Mouse (Mus musculus) kidney, embryonic 15.5 days (tissue): ENCODE data around the gene Serpinb6b. TPM values are rescaled to one million over a fixed set of nuclear protein-coding genes. Genes with fewer than 3 reads are reported as not detected.

Experiments used
- ATAC-seq: fragments of 200-750 bp; cut with Nextera tagmentation; replicated peaks from 2 replicates; pipeline ENCODE4 v1.8.0; 2017; ENCODE audit warnings: moderate TSS enrichment; ENCODE audit not compliant: low FRiP score
- H3K27ac ChIP-seq: fragments of 300-500 bp; sonication (generic); 2 replicates; pipeline ENCODE4 v1.5.1; 2015; ENCODE audit warnings: mild to moderate bottlenecking, inconsistent platforms
- H3K27me3 ChIP-seq: fragments of 300-500 bp; sonication (generic); 2 replicates; pipeline ENCODE4 v1.6.1; 2015; ENCODE audit warnings: inconsistent platforms
- H3K36me3 ChIP-seq: fragments of 300-500 bp; sonication (generic); 2 replicates; pipeline ENCODE4 v1.6.1; 2015; ENCODE audit warnings: inconsistent platforms
- H3K4me1 ChIP-seq: fragments of 300-500 bp; sonication (generic); 2 replicates; pipeline ENCODE4 v1.6.1; 2015; ENCODE audit warnings: inconsistent platforms
- H3K4me2 ChIP-seq: fragments of 300-500 bp; sonication (generic); 2 replicates; pipeline ENCODE4 v1.6.1; 2015; ENCODE audit warnings: moderate library complexity, mild to moderate bottlenecking, inconsistent platforms
- H3K4me3 ChIP-seq: fragments of 300-500 bp; sonication (generic); replicated peaks from 2 replicates; pipeline ENCODE4 v1.5.1; 2015; ENCODE audit warnings: mild to moderate bottlenecking, inconsistent platforms
- H3K9ac ChIP-seq: fragments of 300-500 bp; sonication (generic); 2 replicates; pipeline ENCODE4 v1.6.1; 2015; ENCODE audit warnings: mild to moderate bottlenecking, inconsistent platforms
- H3K9me3 ChIP-seq: fragments of 300-500 bp; sonication (generic); replicated peaks from 2 replicates; pipeline ENCODE4 v1.6.1; 2016; ENCODE audit warnings: inconsistent platforms
- WGBS: fragments of 180-500 bp; shearing (Covaris S2); methylation state at CpG from one replicate; pipeline ENCODE4 v1.1.7; 2015; ENCODE audit warnings: mixed read lengths; 5-methylcytosine and 5-hydroxymethylcytosine counted together
- polyA plus RNA-seq: library from polyadenylated mRNA; unstranded; fragments of >200 nt; fragmentation: Nextera tagmentation; extraction: Ambion mirVana; gene quantifications from 2 replicates; pipeline ENCODE4 v1.2.1, GENCODE M21; 2015

Serpinb6b gene
- polyA plus RNA-seq, 1 experiment from 2014 or later = 3.9 TPM

- H3K27me3 ChIP-seq = no peaks in the 10 kb centered on the region
- no peak overlapping the region for H3K27ac ChIP-seq
- no peak overlapping the region for H3K4me2 ChIP-seq
- no peak for ATAC-seq
- no peak overlapping the region for H3K4me3 ChIP-seq
- H3K4me1 ChIP-seq = no peaks in the 10 kb centered on the region
- H3K9me3 ChIP-seq = no peaks in the 10 kb centered on the region
- H3K9ac ChIP-seq = no peak overlapping the region
- no peaks in the 10 kb centered on the region for H3K36me3 ChIP-seq
These were observed 21.2 kb downstream of the Serpinb6b start for GRCm38 (mm10) chr13:32986256-32986655.

GRCm38 (mm10) chr13:32993152-32993893, 28.3 kb downstream of the Serpinb6b start:
- no peak overlapping the region for H3K4me3 ChIP-seq
- H3K9me3 ChIP-seq = no peaks in the 10 kb centered on the region
- ATAC-seq = peak; percentile 96
- no peaks in the 10 kb centered on the region for H3K36me3 ChIP-seq
- peaks cover 3% of the 10 kb centered on the region; the same call in 1 of the 2 replicates for H3K4me1 ChIP-seq
- H3K27me3 ChIP-seq = no peaks in the 10 kb centered on the region
- 0 out of 2 replicates have a peak overlapping the region, but pooled peaks have one; percentile 3 for H3K4me2 ChIP-seq
- peak overlapping the region; percentile 48 for H3K27ac ChIP-seq
- no peak overlapping the region for H3K9ac ChIP-seq
- WGBS = 38% methylated on average over 10 of the region's 10 CpGs

GRCm38 (mm10) chr13:32993894-32994242, 28.9 kb downstream of the Serpinb6b start:
- Histone ChIP-seq H3K27ac (peak overlapping the region; percentile 48; the same call in 1 of the 2 replicates), H3K27me3 (no peaks in the 10 kb centered on the region), H3K9me3 (no peaks in the 10 kb centered on the region), H3K4me3 (no peak overlapping the region), H3K36me3 (no peaks in the 10 kb centered on the region), H3K4me2 (0 out of 2 replicates have a peak overlapping the region, but pooled peaks have one; percentile 3), H3K4me1 (peaks cover 3% of the 10 kb centered on the region; the same call in 1 of the 2 replicates), H3K9ac (no peak overlapping the region)
- peak; percentile 65 for ATAC-seq
- 60% methylated on average over 2 of the region's 2 CpGs for WGBS

- Histone ChIP-seq H3K36me3 (no peaks in the 10 kb centered on the region), H3K9ac (no peak overlapping the region), H3K27me3 (no peaks in the 10 kb centered on the region), H3K27ac (no peak overlapping the region), H3K4me1 (peaks cover 3% of the 10 kb centered on the region; the same call in 1 of the 2 replicates), H3K4me2 (no peak overlapping the region), H3K9me3 (no peaks in the 10 kb centered on the region), H3K4me3 (no peak overlapping the region)
- no peak for ATAC-seq
- WGBS = 64% methylated on average over 4 of the region's 4 CpGs
These were observed 30.0 kb downstream of the Serpinb6b start for GRCm38 (mm10) chr13:32995051-32995450.

- no peak overlapping the region for H3K4me3 ChIP-seq
- H3K4me1 ChIP-seq = peaks cover 10% of the 10 kb centered on the region; the same call in 1 of the 2 replicates
- H3K27ac ChIP-seq = no peak overlapping the region
- no peak overlapping the region for H3K4me2 ChIP-seq
- no peak overlapping the region for H3K9ac ChIP-seq
- H3K27me3 ChIP-seq = no peaks in the 10 kb centered on the region
- H3K9me3 ChIP-seq = no peaks in the 10 kb centered on the region
- WGBS = 90% methylated on average over 5 of the region's 5 CpGs
- no peak for ATAC-seq
- no peaks in the 10 kb centered on the region for H3K36me3 ChIP-seq
These were observed 36.3 kb downstream of the Serpinb6b start for GRCm38 (mm10) chr13:33001341-33001740.

- Histone ChIP-seq H3K4me3 (peak within 1 kb of the TSS; percentile 39), H3K9ac (0 out of 2 replicates have a peak within 1 kb of the TSS, but pooled peaks have one; percentile 33), H3K27ac (peak within 1 kb of the TSS; percentile 86), H3K36me3 (no peaks in the 10 kb centered on the region), H3K27me3 (no peaks in the 10 kb centered on the region), H3K4me2 (peak within 1 kb of the TSS; percentile 58), H3K9me3 (no peaks in the 10 kb centered on the region), H3K4me1 (peaks cover 10% of the 10 kb centered on the region; the same call in 1 of the 2 replicates)
- no peak for ATAC-seq
- WGBS = 83% methylated on average over 3 of the region's 3 CpGs
These were observed 37.9 kb downstream of the Serpinb6b start, which contains the start of gene Serpinb9 for GRCm38 (mm10) chr13:33002950-33003349. Gene Serpinb9 (plus strand): TSS chr13:33003250.

- no peaks in the 10 kb centered on the region for H3K9me3 ChIP-seq
- peaks cover 10% of the 10 kb centered on the region; the same call in 1 of the 2 replicates for H3K4me1 ChIP-seq
- peak overlapping the region; percentile 39 for H3K4me3 ChIP-seq
- H3K4me2 ChIP-seq = peak overlapping the region; percentile 58
- peak overlapping the region; percentile 86 for H3K27ac ChIP-seq
- 61% methylated on average over 9 of the region's 9 CpGs for WGBS
- H3K36me3 ChIP-seq = no peaks in the 10 kb centered on the region
- H3K27me3 ChIP-seq = no peaks in the 10 kb centered on the region
- H3K9ac ChIP-seq = peak overlapping the region; percentile 33; the same call in 1 of the 2 replicates
- ATAC-seq = peak; percentile 21; the same call in 1 of the 2 replicates
These were observed 38.8 kb downstream of the Serpinb6b start for GRCm38 (mm10) chr13:33003523-33004413.

GRCm38 (mm10) chr13:33004414-33005105, 39.6 kb downstream of the Serpinb6b start:
- Histone ChIP-seq H3K36me3 (no peaks in the 10 kb centered on the region), H3K4me1 (peaks cover 10% of the 10 kb centered on the region; the same call in 1 of the 2 replicates), H3K27me3 (no peaks in the 10 kb centered on the region), H3K9ac (peak overlapping the region; percentile 33; the same call in 1 of the 2 replicates), H3K9me3 (no peaks in the 10 kb centered on the region), H3K4me2 (peak overlapping the region; percentile 58), H3K27ac (peak overlapping the region; percentile 86), H3K4me3 (peak overlapping the region; percentile 39)
- WGBS = 20% methylated on average over 12 of the region's 12 CpGs
- ATAC-seq = peak; percentile 97

- H3K9ac ChIP-seq = no peak overlapping the region
- no peak overlapping the region for H3K4me3 ChIP-seq
- no peak overlapping the region for H3K27ac ChIP-seq
- H3K4me1 ChIP-seq = peaks cover 10% of the 10 kb centered on the region; the same call in 1 of the 2 replicates
- H3K9me3 ChIP-seq = no peaks in the 10 kb centered on the region
- H3K27me3 ChIP-seq = no peaks in the 10 kb centered on the region
- WGBS = 65% methylated on average over 2 of the region's 2 CpGs
- ATAC-seq = no peak
- peak overlapping the region; percentile 58 for H3K4me2 ChIP-seq
- H3K36me3 ChIP-seq = no peaks in the 10 kb centered on the region
These were observed 40.6 kb downstream of the Serpinb6b start for GRCm38 (mm10) chr13:33005501-33006075.

GRCm38 (mm10) chr13:33006555-33006954, 41.5 kb downstream of the Serpinb6b start:
- ATAC-seq = no peak
- no peak overlapping the region for H3K4me2 ChIP-seq
- no peaks in the 10 kb centered on the region for H3K9me3 ChIP-seq
- no peaks in the 10 kb centered on the region for H3K27me3 ChIP-seq
- H3K9ac ChIP-seq = no peak overlapping the region
- 87% methylated on average over 3 of the region's 3 CpGs for WGBS
- no peaks in the 10 kb centered on the region for H3K36me3 ChIP-seq
- H3K4me1 ChIP-seq = peaks cover 10% of the 10 kb centered on the region; the same call in 1 of the 2 replicates
- H3K4me3 ChIP-seq = no peak overlapping the region
- H3K27ac ChIP-seq = no peak overlapping the region

GRCm38 (mm10) chr13:33012395-33012794, 47.4 kb downstream of the Serpinb6b start:
- Histone ChIP-seq H3K4me2 (no peak overlapping the region), H3K36me3 (no peaks in the 10 kb centered on the region), H3K9ac (no peak overlapping the region), H3K4me3 (no peak overlapping the region), H3K4me1 (no peaks in the 10 kb centered on the region), H3K27me3 (no peaks in the 10 kb centered on the region), H3K9me3 (no peaks in the 10 kb centered on the region), H3K27ac (no peak overlapping the region)
- no peak for ATAC-seq
- 77% methylated on average over 1 of the region's 1 CpGs for WGBS
